Mouse (Mus musculus): ENCODE data around the gene Tmtc2.

GRCm38 (mm10) chr10:105292961-105293360, 281.3 kb downstream of the Tmtc2 start:
- TF ChIP-seq TAL1 (IDR thresholded peaks at IDR 0.05; ENCODE audit: low read length) = no peak
- no peak for TF ChIP-seq GATA1 (IDR thresholded peaks at IDR 0.05; ENCODE audit: low read length)
